Mouse (Mus musculus): ENCODE results near the gene Ugt1a2. TPM values are rescaled to one million over a fixed set of nuclear protein-coding genes. Genes with fewer than 3 reads are reported as not detected.
A peak's percentile ranks its signal among the peaks of the same experiment; 100 is the strongest.

Ugt1a2 gene
- total and polyA plus RNA-seq, 3 experiments: 0.05 TPM; not detected in 2

DNA sequence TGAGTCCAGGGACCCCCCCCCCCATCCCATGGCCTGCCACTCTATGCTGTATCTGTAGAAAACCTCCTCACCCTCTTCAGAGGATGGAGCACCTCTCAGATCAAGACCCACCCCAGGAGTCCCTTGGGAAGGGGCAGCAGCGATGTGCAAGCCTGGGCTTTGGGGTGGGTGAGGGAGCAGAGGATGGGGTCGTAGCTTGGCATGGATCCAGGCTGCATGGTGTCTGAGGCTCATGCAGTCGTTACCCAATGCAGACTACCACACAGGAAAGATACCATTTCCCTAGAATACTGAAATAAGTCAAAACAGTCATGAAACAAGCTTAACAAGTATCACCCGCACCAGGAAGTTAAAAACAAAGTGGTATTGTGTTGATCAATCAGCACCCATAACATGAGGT lies 48.3 kb downstream of the Ugt1a2 start:
- no peaks in the 10 kb centered on the region for H3K4me1 ChIP-seq (ENCODE audit: insufficient read depth, low read depth, low read length)
- H3K9me3 ChIP-seq (replicated peaks): peaks cover 2% of the 10 kb centered on the region; the same call in 1 of the 2 replicates
- DNase-seq (ENCODE audit: low spot score) (no peak), ATAC-seq (ENCODE audit: extremely low read depth, insufficient number of reproducible peaks, low FRiP score, poor library complexity, severe bottlenecking) (no peak)
- TF ChIP-seq GATA1 (IDR thresholded peaks at IDR 0.05; ENCODE audit: borderline replicate concordance, low read length): no peak
- no peak for TF ChIP-seq POLR2AphosphoS5 (IDR thresholded peaks at IDR 0.05; ENCODE audit: insufficient replicate concordance, low read depth, low read length)
- TF ChIP-seq GATA2 (IDR thresholded peaks at IDR 0.05; ENCODE audit: borderline replicate concordance, low read depth, low read length): no peak
- peaks cover 30% of the 10 kb centered on the region for H3K27me3 ChIP-seq (ENCODE audit: insufficient read depth, low read length)
- H3K4me3 ChIP-seq (ENCODE audit: low read depth, low read length): no peak overlapping the region
- H3K36me3 ChIP-seq (replicated peaks): no peaks in the 10 kb centered on the region

DNA sequence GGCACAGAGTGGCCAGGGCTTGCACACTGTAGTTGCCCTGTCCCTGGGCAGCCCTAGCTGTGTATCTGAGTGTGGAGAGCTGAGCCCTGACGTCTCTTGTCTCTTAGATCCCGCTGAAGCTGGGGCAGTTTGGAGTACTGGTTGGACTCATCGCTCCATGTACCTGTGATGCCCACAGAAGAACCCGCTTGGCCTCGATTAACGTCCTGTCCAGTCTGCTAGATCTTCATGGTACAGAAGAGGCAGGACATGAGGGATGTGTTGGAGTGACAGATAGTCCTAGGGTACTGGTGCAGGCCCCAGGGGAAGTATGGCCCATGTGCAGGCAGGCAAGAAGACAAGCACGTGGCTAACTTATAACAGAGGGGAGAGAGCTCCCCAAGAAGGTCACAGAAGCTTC lies 49.2 kb downstream of the Ugt1a2 start:
- H3K36me3 ChIP-seq (replicated peaks): no peaks in the 10 kb centered on the region
- TF ChIP-seq GATA2 (IDR thresholded peaks at IDR 0.05; ENCODE audit: borderline replicate concordance, low read depth, low read length) (no peak), CTCF (IDR thresholded peaks at IDR 0.05; ENCODE audit: low read depth, low read length) (no peak), GATA1 (IDR thresholded peaks at IDR 0.05; ENCODE audit: borderline replicate concordance, low read length) (no peak), TAL1 (conservative IDR thresholded peaks at IDR 0.05; ENCODE audit: low read depth, low read length) (no peak), POLR2AphosphoS5 (IDR thresholded peaks at IDR 0.05; ENCODE audit: insufficient replicate concordance, low read depth, low read length) (no peak)
- DNase-seq (ENCODE audit: low spot score) (no peak), ATAC-seq (ENCODE audit: extremely low read depth, insufficient number of reproducible peaks, low FRiP score, poor library complexity, severe bottlenecking) (no peak)
- H3K9me3 ChIP-seq (replicated peaks): no peaks in the 10 kb centered on the region
- H3K27me3 ChIP-seq (ENCODE audit: insufficient read depth, low read length): peaks cover 30% of the 10 kb centered on the region
- peaks cover under 1% of the 10 kb centered on the region; the same call in 1 of the 2 replicates for H3K4me1 ChIP-seq (ENCODE audit: insufficient read depth, low read depth, low read length)
- H3K4me3 ChIP-seq (ENCODE audit: low read depth, low read length): no peak overlapping the region

DNA sequence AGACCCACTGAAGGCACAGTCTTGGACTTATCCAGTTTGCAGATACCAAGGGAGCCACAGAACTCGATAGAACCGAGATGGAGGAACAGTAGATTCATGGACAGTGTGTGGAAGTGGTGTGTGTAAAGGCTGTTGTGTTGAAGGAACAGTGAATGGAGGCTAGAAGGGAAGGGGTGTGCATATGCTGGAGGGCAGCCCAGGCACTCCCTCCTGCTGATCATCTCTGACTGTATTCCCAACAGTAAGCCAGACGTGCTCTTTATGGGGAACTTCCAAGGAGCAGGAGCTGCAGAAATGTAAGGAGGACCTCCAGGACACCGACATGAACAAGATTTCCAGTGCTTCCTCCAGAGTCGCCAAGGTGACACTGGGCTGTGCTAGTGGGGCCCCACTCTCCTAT lies 49.6 kb downstream of the Ugt1a2 start:
- Histone ChIP-seq H3K4me1 (ENCODE audit: insufficient read depth, low read depth, low read length) (peaks cover 4% of the 10 kb centered on the region), H3K27me3 (ENCODE audit: insufficient read depth, low read length) (peaks cover 34% of the 10 kb centered on the region), H3K4me3 (ENCODE audit: low read depth, low read length) (no peak overlapping the region), H3K36me3 (replicated peaks) (no peaks in the 10 kb centered on the region), H3K9me3 (replicated peaks) (no peaks in the 10 kb centered on the region)
- no peak for TF ChIP-seq CTCF (IDR thresholded peaks at IDR 0.05; ENCODE audit: low read depth, low read length)
- TF ChIP-seq POLR2AphosphoS5 (IDR thresholded peaks at IDR 0.05; ENCODE audit: insufficient replicate concordance, low read depth, low read length): no peak
- no peak for TF ChIP-seq TAL1 (conservative IDR thresholded peaks at IDR 0.05; ENCODE audit: low read depth, low read length)
- no peak for TF ChIP-seq GATA1 (IDR thresholded peaks at IDR 0.05; ENCODE audit: borderline replicate concordance, low read length)
- no peak for TF ChIP-seq GATA2 (IDR thresholded peaks at IDR 0.05; ENCODE audit: borderline replicate concordance, low read depth, low read length)
- DNase-seq (ENCODE audit: low spot score) (no peak), ATAC-seq (ENCODE audit: extremely low read depth, insufficient number of reproducible peaks, low FRiP score, poor library complexity, severe bottlenecking) (no peak)

DNA sequence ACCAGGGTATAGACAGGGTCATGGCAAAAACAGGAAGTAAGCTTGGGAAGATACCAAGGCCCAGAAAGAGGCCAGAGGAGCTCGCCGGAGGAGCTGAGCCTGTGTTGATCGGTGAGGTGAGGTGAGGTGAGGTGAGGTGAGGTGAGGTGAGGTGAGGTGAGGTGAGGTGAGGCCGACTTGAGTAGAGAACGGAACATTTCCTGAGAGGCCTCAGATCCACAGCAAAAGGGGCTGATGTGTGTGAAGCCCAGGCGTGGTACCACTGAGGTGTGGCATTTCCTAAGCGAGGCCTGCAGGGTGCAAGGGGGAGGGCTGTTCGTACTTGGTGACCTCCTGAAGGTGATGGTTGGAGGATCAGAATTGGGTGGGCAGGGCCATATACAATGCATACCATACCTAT lies 52.7 kb downstream of the Ugt1a2 start:
- no peak for ATAC-seq (ENCODE audit: extremely low read depth, insufficient number of reproducible peaks, low FRiP score, poor library complexity, severe bottlenecking)
- H3K4me1 ChIP-seq (ENCODE audit: insufficient read depth, low read depth, low read length): peaks cover 4% of the 10 kb centered on the region
- H3K36me3 ChIP-seq (replicated peaks): no peaks in the 10 kb centered on the region
- no peaks in the 10 kb centered on the region for H3K9me3 ChIP-seq (replicated peaks)
- DNase-seq (ENCODE audit: low spot score): no peak
- peaks cover 46% of the 10 kb centered on the region for H3K27me3 ChIP-seq (ENCODE audit: insufficient read depth, low read length)
- no peak overlapping the region for H3K4me3 ChIP-seq (ENCODE audit: low read depth, low read length)
- TF ChIP-seq POLR2AphosphoS5 (IDR thresholded peaks at IDR 0.05; ENCODE audit: insufficient replicate concordance, low read depth, low read length): 0 out of 2 replicates have a peak, but pooled peaks have one; percentile 39
- no peak for TF ChIP-seq GATA1 (IDR thresholded peaks at IDR 0.05; ENCODE audit: borderline replicate concordance, low read length)

DNA sequence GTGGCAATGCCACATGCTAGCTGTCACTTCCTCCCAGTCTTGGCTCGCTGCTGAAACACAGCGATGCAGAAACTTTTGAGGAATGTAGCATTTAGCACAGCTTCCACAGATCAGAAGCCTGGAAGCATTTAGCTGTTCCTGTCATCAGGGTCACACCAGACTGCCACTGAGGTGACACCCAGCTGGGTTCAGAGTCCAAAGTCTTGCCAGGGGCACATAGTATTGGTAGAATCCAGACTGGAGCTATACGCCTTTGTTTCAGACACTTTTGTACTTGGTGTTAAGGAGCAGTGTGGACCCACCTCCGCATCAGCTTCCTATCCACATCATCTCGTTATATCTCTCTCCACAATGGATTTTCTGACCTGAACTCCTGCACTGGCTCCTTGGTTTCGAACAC lies 53.1 kb downstream of the Ugt1a2 start:
- DNase-seq (ENCODE audit: low spot score): no peak
- no peaks in the 10 kb centered on the region for H3K9me3 ChIP-seq (replicated peaks)

DNA sequence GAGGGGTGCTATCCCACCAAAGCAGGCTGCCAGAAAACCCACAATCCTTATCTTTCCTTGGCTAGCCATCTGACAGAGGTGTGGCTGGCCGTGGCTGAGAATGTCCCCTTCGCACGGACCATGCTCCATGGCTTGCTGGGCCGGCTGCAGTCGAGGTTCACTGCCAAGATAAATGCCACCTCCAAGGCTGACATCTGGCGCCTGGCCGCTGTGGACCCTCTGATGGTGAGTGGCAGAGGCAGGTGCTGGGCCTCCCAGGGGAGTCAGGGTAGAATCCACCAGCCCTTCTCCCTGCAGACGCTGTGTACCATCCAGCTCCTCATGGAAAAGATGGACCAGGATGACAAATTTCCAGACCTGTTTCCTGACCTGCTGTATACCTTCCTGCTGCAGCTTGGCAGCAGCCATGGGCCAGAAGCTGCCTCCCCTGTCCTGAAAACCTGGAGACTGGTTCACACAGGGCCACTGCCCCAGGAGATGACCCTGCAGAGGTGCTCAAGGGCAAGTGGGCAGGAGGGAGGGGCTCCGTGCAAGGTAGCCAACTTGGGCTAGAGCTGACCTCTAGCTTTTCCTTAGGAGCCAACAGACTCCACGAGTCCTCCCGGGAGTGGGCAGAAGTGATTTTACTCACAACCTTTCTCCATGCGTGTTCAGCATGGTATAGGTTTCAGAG lies 54.5 kb downstream of the Ugt1a2 start:
- H3K4me3 ChIP-seq (ENCODE audit: low read depth, low read length): no peak overlapping the region
- peaks cover 38% of the 10 kb centered on the region for H3K27me3 ChIP-seq (ENCODE audit: insufficient read depth, low read length)

More for the DNA sequence above, 53.1 kb downstream of the Ugt1a2 start:
- no peak for ATAC-seq (ENCODE audit: extremely low read depth, insufficient number of reproducible peaks, low FRiP score, poor library complexity, severe bottlenecking)
- no peak for TF ChIP-seq TAL1 (conservative IDR thresholded peaks at IDR 0.05; ENCODE audit: low read depth, low read length)
- no peak for TF ChIP-seq GATA1 (IDR thresholded peaks at IDR 0.05; ENCODE audit: borderline replicate concordance, low read length)
- TF ChIP-seq POLR2AphosphoS5 (IDR thresholded peaks at IDR 0.05; ENCODE audit: insufficient replicate concordance, low read depth, low read length): no peak
- no peak for TF ChIP-seq GATA2 (IDR thresholded peaks at IDR 0.05; ENCODE audit: borderline replicate concordance, low read depth, low read length)
- TF ChIP-seq CTCF (IDR thresholded peaks at IDR 0.05; ENCODE audit: low read depth, low read length): no peak
- H3K4me3 ChIP-seq (ENCODE audit: low read depth, low read length): no peak overlapping the region
- no peaks in the 10 kb centered on the region for H3K36me3 ChIP-seq (replicated peaks)
- H3K4me1 ChIP-seq (ENCODE audit: insufficient read depth, low read depth, low read length): peaks cover 4% of the 10 kb centered on the region
- peaks cover 46% of the 10 kb centered on the region for H3K27me3 ChIP-seq (ENCODE audit: insufficient read depth, low read length)

More for the DNA sequence above, 54.5 kb downstream of the Ugt1a2 start:
- Histone ChIP-seq H3K36me3 (replicated peaks) (peaks cover 9% of the 10 kb centered on the region), H3K9me3 (replicated peaks) (no peaks in the 10 kb centered on the region), H3K4me1 (ENCODE audit: insufficient read depth, low read depth, low read length) (peaks cover 4% of the 10 kb centered on the region)
- no peak for DNase-seq (ENCODE audit: low spot score)
- no peak for ATAC-seq (ENCODE audit: extremely low read depth, insufficient number of reproducible peaks, low FRiP score, poor library complexity, severe bottlenecking)
- TF ChIP-seq POLR2AphosphoS5 (IDR thresholded peaks at IDR 0.05; ENCODE audit: insufficient replicate concordance, low read depth, low read length): no peak; the same call in 1 of the 2 replicates
- TF ChIP-seq TAL1 (conservative IDR thresholded peaks at IDR 0.05; ENCODE audit: low read depth, low read length): no peak
- no peak for TF ChIP-seq CTCF (IDR thresholded peaks at IDR 0.05; ENCODE audit: low read depth, low read length)
- TF ChIP-seq GATA1 (IDR thresholded peaks at IDR 0.05; ENCODE audit: borderline replicate concordance, low read length): no peak
- TF ChIP-seq GATA2 (IDR thresholded peaks at IDR 0.05; ENCODE audit: borderline replicate concordance, low read depth, low read length): no peak

Data from G1E (cell line).